Mouse (Mus musculus): Measurements from ENCODE around the gene Srsf1. TPM values are rescaled to one million over a fixed set of nuclear protein-coding genes. Genes with fewer than 3 reads are reported as not detected.

Gene Srsf1
- polyA plus RNA-seq, 1 experiment, result 96.0 TPM

- DNase-seq (ENCODE audit: low read depth), result no peak
Measured at GRCm38 (mm10) chr11:88071113-88071512, 23.9 kb downstream of the Srsf1 start.

GRCm38 (mm10) chr11:88073343-88073875, 26.2 kb downstream of the Srsf1 start:
- DNase-seq (ENCODE audit: low read depth), result no peak

GRCm38 (mm10) chr11:88075701-88076100, 28.5 kb downstream of the Srsf1 start:
- no peak for DNase-seq (ENCODE audit: low read depth)

- no peak for DNase-seq (ENCODE audit: low read depth)
Measured at GRCm38 (mm10) chr11:88076394-88076793, 29.2 kb downstream of the Srsf1 start.

GRCm38 (mm10) chr11:88083699-88084098, 36.5 kb downstream of the Srsf1 start:
- no peak for DNase-seq (ENCODE audit: low read depth)

GRCm38 (mm10) chr11:88086737-88087627, 39.8 kb downstream of the Srsf1 start:
- no peak for DNase-seq (ENCODE audit: low read depth)

- DNase-seq (ENCODE audit: low read depth), result no peak
Measured at GRCm38 (mm10) chr11:88089150-88089549, 42.0 kb downstream of the Srsf1 start.

- no peak for DNase-seq (ENCODE audit: low read depth)
Measured at GRCm38 (mm10) chr11:88090293-88090692, 43.1 kb downstream of the Srsf1 start.

GRCm38 (mm10) chr11:88091949-88092348, 44.8 kb downstream of the Srsf1 start:
- DNase-seq (ENCODE audit: low read depth), result no peak

- DNase-seq (ENCODE audit: low read depth), result no peak
Measured at GRCm38 (mm10) chr11:88097173-88097572, 50.0 kb downstream of the Srsf1 start.

GRCm38 (mm10) chr11:88098021-88098729, 51.0 kb downstream of the Srsf1 start, which contains the start of gene Cuedc1:
Gene Cuedc1 (plus strand): TSS chr11:88098058.
- DNase-seq (ENCODE audit: low read depth), result no peak

GRCm38 (mm10) chr11:88098787-88099598, 51.8 kb downstream of the Srsf1 start:
- DNase-seq (ENCODE audit: low read depth), result no peak

- DNase-seq (ENCODE audit: low read depth), result no peak
Measured at GRCm38 (mm10) chr11:88099599-88100023, 52.4 kb downstream of the Srsf1 start.

GRCm38 (mm10) chr11:88100170-88100569, 53.0 kb downstream of the Srsf1 start:
- no peak for DNase-seq (ENCODE audit: low read depth)

Other genes with a start within 250 kb of the Srsf1 start
- 0.32 and 0.47 TPM in 2 replicates for gene Lpo, start 219.1 kb upstream of the Srsf1 start, polyA plus RNA-seq (2012; rRNA removed)
- 20.8 and 22.2 TPM in 2 replicates for gene Mks1, start 194.2 kb upstream of the Srsf1 start, polyA plus RNA-seq (2012; rRNA removed)
- 0.07 TPM in 1 of 2 replicates, not detected in the other for gene Epx, start 171.8 kb upstream of the Srsf1 start, polyA plus RNA-seq (2012; rRNA removed)
- not detected in 2 replicates for gene Olfr462, start 155.1 kb upstream of the Srsf1 start, polyA plus RNA-seq (2012; rRNA removed)
- gene Olfr463, start 150.0 kb upstream of the Srsf1 start, polyA plus RNA-seq (2012; rRNA removed), result not detected in 2 replicates
- gene Olfr464, start 126.4 kb upstream of the Srsf1 start, polyA plus RNA-seq (2012; rRNA removed), result not detected in 2 replicates
- gene Dynll2, start 59.8 kb upstream of the Srsf1 start, polyA plus RNA-seq (2012; rRNA removed), result 101 and 125 TPM in 2 replicates
- gene Vezf1, start 20.9 kb downstream of the Srsf1 start, polyA plus RNA-seq (2012; rRNA removed), result 19.6 and 24.4 TPM in 2 replicates
- 51.2 and 52.3 TPM in 2 replicates for gene Cuedc1, start 50.7 kb downstream of the Srsf1 start, polyA plus RNA-seq (2012; rRNA removed)
- 35.9 and 41.3 TPM in 2 replicates for gene Mrps23, start 157.0 kb downstream of the Srsf1 start, polyA plus RNA-seq (2012; rRNA removed)
- gene Ccdc182, start 246.7 kb downstream of the Srsf1 start, polyA plus RNA-seq (2012; rRNA removed), result 0.10 TPM in 1 of 2 replicates, not detected in the other